Mouse (Mus musculus) CD4-positive naive resting alpha-beta T cell, adult 76 days (primary cell): Measurements from ENCODE around the gene Cep290. TPM values are rescaled to one million over a fixed set of nuclear protein-coding genes. Genes with fewer than 3 reads are reported as not detected.

Experiments used
- total RNA-seq: library from RNA; stranded (reverse); gene quantifications from one replicate; pipeline ENCODE4 v1.2.4, GENCODE M21; 2023

Gene Cep290
- 1.3 TPM for total RNA-seq

GRCm38 (mm10) chr10:100487097-100487978 lies at the start of gene Cep290, which contains the start of gene Tmtc3:
Gene Cep290 (plus strand): TSS chr10:100487558.
Gene Tmtc3 (minus strand): TSS chr10:100487350.

GRCm38 (mm10) chr10:100590323-100590722 lies 103.0 kb downstream of the Cep290 start, which contains the start of the genes 4930430F08Rik and 1700017N19Rik:
Gene 4930430F08Rik (minus strand): TSS chr10:100590423.
Gene 1700017N19Rik (plus strand): TSS chr10:100590484.

Other genes starting within 250 kb of the Cep290 start
- gene Gm4301, start 151.9 kb upstream of the Cep290 start, total RNA-seq: not detected
- gene Gm4302, start 146.7 kb upstream of the Cep290 start, total RNA-seq: not detected
- not detected for gene Gm4303, start 141.6 kb upstream of the Cep290 start, total RNA-seq
- gene Gm4305, start 136.5 kb upstream of the Cep290 start, total RNA-seq: not detected
- gene Gm4307, start 126.2 kb upstream of the Cep290 start, total RNA-seq: not detected
- gene Gm4312, start 105.0 kb upstream of the Cep290 start, total RNA-seq: not detected
- gene Tmtc3, start 208 bp upstream of the Cep290 start, total RNA-seq: 1.1 TPM
- 3.9 TPM for gene 4930430F08Rik, start 102.9 kb downstream of the Cep290 start, total RNA-seq
- gene 1700017N19Rik, start 102.9 kb downstream of the Cep290 start, total RNA-seq: not detected